Mouse (Mus musculus) MEL (cell line): ENCODE results near the gene Gzme. TPM values are rescaled to one million over a fixed set of nuclear protein-coding genes. Genes with fewer than 3 reads are reported as not detected.

Experiments used
- DNase-seq: peaks from one replicate; pipeline ENCODE4 v3.0.0; 2011; ENCODE audit warnings: low read depth, low spot score
- H3K27ac ChIP-seq: 2 replicates; pipeline ENCODE4 v1.5.1; 2012; ENCODE audit warnings: low read depth, mild to moderate bottlenecking, control low read depth, low read length, moderate library complexity; ENCODE audit not compliant: control insufficient read depth
- H3K27me3 ChIP-seq, 2 experiments: fragments of 150-350 bp in 1 of 2; sonication (generic) in 1 of 2; 2 replicates each; pipeline ENCODE4 v1.6.1; 2012; ENCODE audit warnings: low read length in 2 of 2, mild to moderate bottlenecking in 2 of 2, improper control_type of control experiment in 1 of 2, moderate library complexity in 1 of 2; ENCODE audit not compliant: insufficient read depth in 2 of 2, control insufficient read depth in 1 of 2
- H3K36me3 ChIP-seq, 2 experiments: 2 replicates each; pipeline ENCODE4 v1.6.1; 2012 to 2014; ENCODE audit warnings: low read length in 2 of 2, improper control_type of control experiment in 1 of 2, inconsistent platforms in 1 of 2, mild to moderate bottlenecking in 1 of 2; ENCODE audit not compliant: insufficient read depth in 2 of 2, control insufficient read depth in 1 of 2
- H3K4me1 ChIP-seq, 2 experiments: fragments of 150-350 bp in 1 of 2; sonication (generic) in 1 of 2; 2 replicates each; pipeline ENCODE4 v1.6.1; 2012; ENCODE audit warnings: low read length in 2 of 2, improper control_type of control experiment in 1 of 2, mild to moderate bottlenecking in 1 of 2; ENCODE audit not compliant: insufficient read depth in 2 of 2, control insufficient read depth in 1 of 2
- H3K4me3 ChIP-seq, 2 experiments: fragments of 150-350 bp in 1 of 2; sonication (generic) in 1 of 2; 2 replicates each; pipeline ENCODE4 v1.5.1; 2012; ENCODE audit warnings: low read depth in 2 of 2, low read length in 2 of 2, mild to moderate bottlenecking in 2 of 2, moderate library complexity in 2 of 2, control low read depth in 1 of 2, improper control_type of control experiment in 1 of 2; ENCODE audit not compliant: control insufficient read depth in 1 of 2, insufficient read depth in 1 of 2
- H3K79me2 ChIP-seq: 2 replicates; pipeline ENCODE4 v1.6.1; 2012; ENCODE audit warnings: mild to moderate bottlenecking, low read length, moderate library complexity; ENCODE audit not compliant: control insufficient read depth, poor library complexity, insufficient read depth
- H3K9ac ChIP-seq: 2 replicates; pipeline ENCODE4 v1.6.1; 2012; ENCODE audit warnings: low read depth, mild to moderate bottlenecking, control low read depth, low read length, moderate library complexity; ENCODE audit not compliant: control insufficient read depth, poor library complexity, severe bottlenecking
- H3K9me3 ChIP-seq: fragments of 150-350 bp; sonication (generic); replicated peaks from 2 replicates; pipeline ENCODE4 v1.6.1; 2012; ENCODE audit warnings: mild to moderate bottlenecking, low read length, improper control_type of control experiment, moderate library complexity; ENCODE audit not compliant: insufficient read depth
- BHLHE40 ChIP-seq: IDR thresholded peaks from 2 replicates; pipeline ENCODE4 v1.6.1; 2012; ENCODE audit warnings: low read depth, mild to moderate bottlenecking, inconsistent platforms, low read length, improper control_type of control experiment, borderline replicate concordance
- CHD1 ChIP-seq: IDR thresholded peaks from 2 replicates; pipeline ENCODE4 v1.6.1; 2012; ENCODE audit warnings: low read depth, mild to moderate bottlenecking, inconsistent platforms, low read length, improper control_type of control experiment
- CTCF ChIP-seq, 3 experiments: IDR thresholded peaks in 2 of 3; conservative IDR thresholded peaks in 1 of 3; 2 replicates each; pipeline ENCODE4 v1.5.1; 2011 to 2012; ENCODE audit warnings: low read length in 3 of 3, low read depth in 2 of 3, mild to moderate bottlenecking in 2 of 3, improper control_type of control experiment in 1 of 3, inconsistent platforms in 1 of 3, mixed read lengths in 1 of 3, moderate library complexity in 1 of 3; ENCODE audit not compliant: control insufficient read depth in 1 of 3, insufficient read depth in 1 of 3, poor library complexity in 1 of 3, severe bottlenecking in 1 of 3
- MAFK ChIP-seq: IDR thresholded peaks from 2 replicates; pipeline ENCODE4 v1.6.1; 2011; ENCODE audit warnings: low read depth, mild to moderate bottlenecking, low read length, improper control_type of control experiment, borderline replicate concordance
- MAX ChIP-seq: IDR thresholded peaks from 2 replicates; pipeline ENCODE4 v1.6.1; 2011; ENCODE audit warnings: low read length, improper control_type of control experiment
- MAZ ChIP-seq: IDR thresholded peaks from 2 replicates; pipeline ENCODE4 v1.6.1; 2012; ENCODE audit warnings: low read depth, mild to moderate bottlenecking, inconsistent platforms, low read length, improper control_type of control experiment
- MEF2A ChIP-seq: IDR thresholded peaks from 2 replicates; pipeline ENCODE4 v1.6.1; 2014; ENCODE audit warnings: low read depth, mild to moderate bottlenecking, inconsistent platforms, low read length, improper control_type of control experiment; ENCODE audit not compliant: poor library complexity, insufficient replicate concordance, severe bottlenecking; ENCODE audit errors: extremely low read depth
- MXI1 ChIP-seq: IDR thresholded peaks from 2 replicates; pipeline ENCODE4 v1.6.1; 2011; ENCODE audit warnings: mild to moderate bottlenecking, low read depth, low read length, improper control_type of control experiment
- MYB ChIP-seq: IDR thresholded peaks from 2 replicates; pipeline ENCODE4 v1.6.1; 2011; ENCODE audit warnings: mild to moderate bottlenecking, low read depth, low read length, improper control_type of control experiment
- MYC ChIP-seq: IDR thresholded peaks from 2 replicates; pipeline ENCODE4 v1.6.1; 2011; ENCODE audit warnings: low read depth, mild to moderate bottlenecking, low read length, improper control_type of control experiment, moderate library complexity
- NELFE ChIP-seq: IDR thresholded peaks from 2 replicates; pipeline ENCODE4 v1.6.1; 2011; ENCODE audit warnings: low read depth, low read length, improper control_type of control experiment
- POLR2AphosphoS2 ChIP-seq: IDR thresholded peaks from 2 replicates; pipeline ENCODE4 v1.6.1; 2011; ENCODE audit warnings: low read length, improper control_type of control experiment
- POLR2AphosphoS5 ChIP-seq: IDR thresholded peaks from 2 replicates; pipeline ENCODE4 v1.6.1; 2012; ENCODE audit warnings: low read depth, borderline replicate concordance, mild to moderate bottlenecking, inconsistent platforms, low read length, moderate library complexity, mixed read lengths
- TCF12 ChIP-seq: IDR thresholded peaks from 2 replicates; pipeline ENCODE4 v1.6.1; 2014; ENCODE audit warnings: low read depth, mild to moderate bottlenecking, inconsistent platforms, low read length, improper control_type of control experiment, moderate library complexity
- UBTF ChIP-seq: IDR thresholded peaks from 2 replicates; pipeline ENCODE4 v1.6.1; 2012; ENCODE audit warnings: low read depth, mild to moderate bottlenecking, inconsistent platforms, low read length, improper control_type of control experiment, moderate library complexity, borderline replicate concordance; ENCODE audit not compliant: insufficient read depth
- USF1 ChIP-seq: IDR thresholded peaks from 2 replicates; pipeline ENCODE4 v1.6.1; 2014; ENCODE audit warnings: low read depth, mild to moderate bottlenecking, inconsistent platforms, low read length, improper control_type of control experiment, moderate library complexity
- ZC3H11A ChIP-seq: IDR thresholded peaks from 2 replicates; pipeline ENCODE4 v1.6.1; 2012; ENCODE audit warnings: low read depth, mild to moderate bottlenecking, inconsistent platforms, low read length, improper control_type of control experiment
- ZNF384 ChIP-seq: IDR thresholded peaks from 2 replicates; pipeline ENCODE4 v1.6.1; 2012; ENCODE audit warnings: low read depth, mild to moderate bottlenecking, inconsistent platforms, low read length, improper control_type of control experiment
- polyA plus RNA-seq, 2 experiments: library from polyadenylated mRNA; stranded (reverse) in 1 of 2; unstranded in 1 of 2; fragments of >175 nt in 1 of 2; fragments of >200 nt in 1 of 2; gene quantifications; 2 replicates each; pipeline versions ENCODE4 v1.2.1 to v1.2.4; 2012; ENCODE audit warnings: low replicate concordance in 2 of 2, low read depth in 1 of 2; ENCODE audit not compliant: insufficient read length in 2 of 2, insufficient read depth in 1 of 2, missing spikeins in 1 of 2
- total RNA-seq: library from RNA; depleted of rRNA; stranded (reverse); fragments of 300-350 nt; gene quantifications from 2 replicates; pipeline ENCODE4 v1.2.3, GENCODE M21; 2012

The Gzme gene
- total and polyA plus RNA-seq, 3 experiments: not detected

GRCm38 (mm10) chr14:56086711-56087110 is 33.7 kb downstream of the Gzme start:
- Histone ChIP-seq H3K36me3 (no peaks in the 10 kb centered on the region), H3K9ac (no peak overlapping the region), H3K79me2 (no peaks in the 10 kb centered on the region), H3K27ac (no peak overlapping the region), H3K9me3 (no peaks in the 10 kb centered on the region), H3K27me3 (peaks cover 6 to 17% of the 10 kb centered on the region in 2 experiments), H3K4me3 (no peak overlapping the region), H3K4me1 (no peaks in the 10 kb centered on the region)
- TF ChIP-seq MXI1: no peak
- TF ChIP-seq POLR2AphosphoS2: no peak
- no peak for DNase-seq

GRCm38 (mm10) chr14:56085167-56085566 is 35.3 kb downstream of the Gzme start, which contains the start of gene Mcpt8:
Mcpt8 (minus strand) TSS chr14:56085273.
- no peak within 1 kb of the TSS for H3K27ac ChIP-seq
- TF ChIP-seq UBTF (no peak), MYB (no peak), NELFE (no peak), MAX (no peak), USF1 (no peak), CTCF (IDR thresholded peaks at IDR 0.05 in 2 of 3, conservative IDR thresholded peaks at IDR 0.05 in 1 of 3; ENCODE audit: control insufficient read depth in 1 of 3, insufficient read depth in 1 of 3, low read depth in 2 of 3, low read length in 3 of 3, poor library complexity in 1 of 3, severe bottlenecking in 1 of 3) (no peak), MAFK (no peak), POLR2AphosphoS5 (no peak), ZC3H11A (no peak), CHD1 (no peak), MEF2A (no peak), BHLHE40 (no peak), MYC (no peak)
- no peak within 1 kb of the TSS for H3K9ac ChIP-seq
- peaks cover 4 to 11% of the 10 kb centered on the region in 2 experiments for H3K27me3 ChIP-seq
- H3K36me3 ChIP-seq: no peaks in the 10 kb centered on the region
- H3K79me2 ChIP-seq: no peaks in the 10 kb centered on the region
- DNase-seq: no peak
- no peak within 1 kb of the TSS for H3K4me3 ChIP-seq
- H3K4me1 ChIP-seq: no peaks in the 10 kb centered on the region
- no peaks in the 10 kb centered on the region for H3K9me3 ChIP-seq

DNA sequence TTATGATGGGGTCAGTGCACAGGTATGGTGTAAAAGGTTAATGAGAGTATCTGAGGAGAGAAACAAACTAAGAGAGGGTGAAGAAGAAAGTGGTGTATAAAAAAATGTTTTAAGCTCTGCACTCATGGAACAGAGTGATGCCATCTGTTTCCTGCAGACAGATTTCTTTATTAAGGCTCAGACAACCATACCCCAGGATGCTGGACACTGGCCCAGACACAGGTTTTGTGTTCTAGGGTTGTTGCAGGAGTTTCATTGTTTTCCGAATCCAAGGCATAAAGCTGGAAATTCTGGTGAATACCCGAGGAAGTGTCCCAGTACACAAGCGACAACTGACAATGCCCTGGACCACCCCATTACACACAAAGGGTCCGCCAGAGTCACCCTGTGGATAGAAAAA is 38.4 kb downstream of the Gzme start:
- H3K4me3 ChIP-seq: no peak overlapping the region
- no peaks in the 10 kb centered on the region for H3K4me1 ChIP-seq
- H3K79me2 ChIP-seq: no peaks in the 10 kb centered on the region
- no peaks in the 10 kb centered on the region for H3K36me3 ChIP-seq
- peaks cover 2% of the 10 kb centered on the region in 2 experiments; a peak in 2 of 4 replicates for H3K27me3 ChIP-seq
- H3K27ac ChIP-seq: no peak overlapping the region
- H3K9ac ChIP-seq: no peak overlapping the region
- DNase-seq: no peak
- no peak for TF ChIP-seq ZNF384
- TF ChIP-seq MAZ: no peak
- no peak for TF ChIP-seq CTCF (IDR thresholded peaks at IDR 0.05 in 2 of 3, conservative IDR thresholded peaks at IDR 0.05 in 1 of 3; ENCODE audit: control insufficient read depth in 1 of 3, insufficient read depth in 1 of 3, low read depth in 2 of 3, low read length in 3 of 3, poor library complexity in 1 of 3, severe bottlenecking in 1 of 3)
- TF ChIP-seq ZC3H11A: no peak
- TF ChIP-seq BHLHE40: no peak
- no peak for TF ChIP-seq NELFE
- no peak for TF ChIP-seq TCF12
- no peaks in the 10 kb centered on the region for H3K9me3 ChIP-seq
